Mouse (Mus musculus) forebrain, embryonic 16.5 days (tissue): ENCODE measurements around the gene Card10. TPM values are rescaled to one million over a fixed set of nuclear protein-coding genes. Genes with fewer than 3 reads are reported as not detected.

Experiments used
- ATAC-seq: fragments of 200-750 bp; cut with Nextera tagmentation; 2 replicates; pipeline ENCODE4 v1.8.0; 2017; ENCODE audit warnings: mild to moderate bottlenecking, moderate library complexity
- H3K27ac ChIP-seq: fragments of 300-500 bp; sonication (generic); 2 replicates; pipeline ENCODE4 v1.5.1; 2014; ENCODE audit warnings: low read length, control low read depth
- H3K27me3 ChIP-seq: fragments of 300-500 bp; sonication (generic); replicated peaks from 2 replicates; pipeline ENCODE4 v1.6.1; 2014; ENCODE audit warnings: low read length; ENCODE audit not compliant: control insufficient read depth, insufficient read depth
- H3K36me3 ChIP-seq: fragments of 300-500 bp; sonication (generic); 2 replicates; pipeline ENCODE4 v1.6.1; 2014; ENCODE audit not compliant: control insufficient read depth, insufficient read depth
- H3K4me1 ChIP-seq: fragments of 300-500 bp; sonication (generic); replicated peaks from 2 replicates; pipeline ENCODE4 v1.6.1; 2014; ENCODE audit warnings: low read length; ENCODE audit not compliant: control insufficient read depth, insufficient read depth
- H3K4me2 ChIP-seq: fragments of 300-500 bp; sonication (generic); 2 replicates; pipeline ENCODE4 v1.6.1; 2014; ENCODE audit warnings: mild to moderate bottlenecking, low read length, control low read depth
- H3K4me3 ChIP-seq: fragments of 300-500 bp; sonication (generic); replicated peaks from 2 replicates; pipeline ENCODE4 v1.5.1; 2014; ENCODE audit warnings: mild to moderate bottlenecking, low read length, control low read depth
- H3K9ac ChIP-seq: fragments of 300-500 bp; sonication (generic); replicated peaks from 2 replicates; pipeline ENCODE4 v1.6.1; 2014; ENCODE audit warnings: low read depth, low read length, control low read depth
- H3K9me3 ChIP-seq: fragments of 300-500 bp; sonication (generic); 2 replicates; pipeline ENCODE4 v1.6.1; 2016; ENCODE audit warnings: low read length; ENCODE audit not compliant: control insufficient read depth
- WGBS: fragments of 180-500 bp; shearing (Covaris S2); extraction: QIAGEN DNeasy Blood & Tissue Kit; methylation state at CpG from one replicate; pipeline ENCODE4 v1.1.7; 2014; 5-methylcytosine and 5-hydroxymethylcytosine counted together
- polyA plus RNA-seq: library from polyadenylated mRNA; unstranded; fragments of >200 nt; fragmentation: Nextera tagmentation; extraction: Ambion mirVana; gene quantifications from 2 replicates; pipeline ENCODE4 v1.2.1, GENCODE M21; 2015

Card10 gene
- polyA plus RNA-seq, 1 experiment from 2014 or later: 1.3 TPM

DNA sequence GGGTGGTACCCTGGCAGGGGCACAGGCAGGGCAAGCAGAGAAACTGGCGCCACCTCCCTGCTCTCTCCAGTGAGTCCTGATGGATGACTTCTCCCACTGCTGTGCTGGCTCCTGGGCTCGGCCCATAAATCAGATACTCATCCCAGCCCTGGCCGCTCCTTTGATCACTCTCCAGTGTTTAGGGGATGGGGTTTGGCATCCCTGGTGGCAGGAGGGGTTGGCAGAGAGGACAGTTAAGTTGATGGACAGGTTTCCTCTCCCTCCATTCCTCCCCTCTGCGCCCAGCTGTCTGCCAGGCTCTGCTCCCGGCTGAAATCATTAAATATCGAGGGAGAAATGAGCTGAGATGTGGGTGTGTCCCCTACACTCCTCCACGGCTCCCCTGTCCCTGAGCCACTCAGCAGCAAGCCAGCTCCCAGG lies 66.2 kb downstream of the Card10 start:
- Histone ChIP-seq H3K27me3 (no peaks in the 10 kb centered on the region), H3K27ac (peak overlapping the region; percentile 96), H3K4me3 (no peak overlapping the region), H3K9me3 (no peaks in the 10 kb centered on the region), H3K36me3 (no peaks in the 10 kb centered on the region), H3K9ac (peak overlapping the region; percentile 50; the same call in 1 of the 2 replicates), H3K4me1 (peaks cover 33% of the 10 kb centered on the region), H3K4me2 (no peak overlapping the region)
- ATAC-seq: peak; percentile 58
- 13% methylated on average over 7 of the region's 7 CpGs for WGBS

GRCm38 (mm10) chr15:78736181-78736579 lies 66.7 kb downstream of the Card10 start:
- Histone ChIP-seq H3K9me3 (no peaks in the 10 kb centered on the region), H3K4me1 (peaks cover 33% of the 10 kb centered on the region), H3K4me3 (no peak overlapping the region), H3K36me3 (no peaks in the 10 kb centered on the region), H3K27me3 (no peaks in the 10 kb centered on the region), H3K9ac (peak overlapping the region; percentile 50; the same call in 1 of the 2 replicates), H3K27ac (peak overlapping the region; percentile 96), H3K4me2 (peak overlapping the region; percentile 25)
- ATAC-seq: peak; percentile 54
- WGBS: 33% methylated on average over 3 of the region's 3 CpGs

GRCm38 (mm10) chr15:78735431-78736180 lies 67.2 kb downstream of the Card10 start:
- WGBS: 8% methylated on average over 17 of the region's 17 CpGs
- Histone ChIP-seq H3K27me3 (no peaks in the 10 kb centered on the region), H3K4me2 (peak overlapping the region; percentile 25), H3K4me3 (no peak overlapping the region), H3K4me1 (peaks cover 33% of the 10 kb centered on the region), H3K27ac (peak overlapping the region; percentile 96), H3K36me3 (no peaks in the 10 kb centered on the region), H3K9ac (peak overlapping the region; percentile 38), H3K9me3 (no peaks in the 10 kb centered on the region)
- peak; percentile 92 for ATAC-seq

DNA sequence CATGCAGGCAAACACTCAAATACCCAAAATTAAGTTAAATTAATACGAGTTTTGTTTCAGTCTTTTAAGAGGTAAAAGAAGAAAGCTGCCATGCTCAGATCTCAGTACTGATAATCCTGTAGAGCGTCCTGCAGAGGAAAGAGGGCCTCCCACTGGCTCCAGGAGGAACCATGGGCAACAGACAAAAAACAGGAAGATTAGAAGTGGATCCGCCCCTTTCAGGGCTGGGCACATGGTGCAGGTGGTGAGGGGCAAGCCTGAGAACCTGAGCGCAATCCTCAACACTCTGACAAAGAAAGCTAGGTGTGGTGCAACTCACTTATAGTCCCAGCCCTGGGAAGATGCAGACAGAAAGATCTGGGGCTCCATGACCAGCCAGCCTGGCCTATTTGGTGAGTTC lies 71.0 kb downstream of the Card10 start:
- WGBS: 46% methylated on average over 4 of the region's 4 CpGs
- Histone ChIP-seq H3K9ac (no peak overlapping the region), H3K4me2 (no peak overlapping the region), H3K27me3 (no peaks in the 10 kb centered on the region), H3K27ac (no peak overlapping the region), H3K4me1 (peaks cover 24% of the 10 kb centered on the region), H3K36me3 (no peaks in the 10 kb centered on the region), H3K9me3 (no peaks in the 10 kb centered on the region), H3K4me3 (no peak overlapping the region)
- no peak for ATAC-seq

DNA sequence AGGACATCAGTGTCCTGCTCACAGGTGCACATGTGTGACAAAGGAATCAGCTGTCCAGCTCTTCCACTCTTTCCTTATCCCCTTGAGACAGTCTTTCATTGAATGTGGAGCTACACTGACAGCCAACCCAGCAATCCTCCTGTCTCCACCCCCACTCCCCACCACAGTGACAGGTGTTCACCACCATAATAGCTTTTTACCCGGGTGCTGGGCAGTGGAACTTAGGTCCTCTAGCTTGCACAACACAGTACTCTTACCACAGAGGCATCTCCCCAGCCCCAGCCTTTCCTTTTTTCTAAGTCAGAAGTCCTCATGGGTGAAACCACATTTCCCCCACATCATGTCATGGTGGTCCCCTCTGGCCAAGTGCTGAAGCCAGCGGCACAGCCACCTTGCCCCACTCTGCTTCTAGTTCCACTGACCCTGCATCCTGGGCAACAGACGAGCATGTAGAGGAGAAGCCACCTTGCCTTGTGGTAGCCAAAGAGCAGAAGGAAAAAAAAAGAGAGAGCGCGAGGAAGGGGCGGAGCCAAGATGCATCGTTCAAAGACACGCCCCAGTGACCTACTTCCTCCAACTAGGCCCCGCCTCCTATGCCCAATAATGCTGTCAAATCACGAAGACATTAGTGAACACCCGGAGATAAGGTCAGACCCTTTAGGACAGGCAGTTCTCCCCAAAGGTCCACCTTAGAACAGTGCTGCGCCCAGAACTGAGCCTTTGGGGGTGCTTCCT lies 72.4 kb downstream of the Card10 start:
- Histone ChIP-seq H3K9me3 (no peaks in the 10 kb centered on the region), H3K36me3 (no peaks in the 10 kb centered on the region), H3K27ac (no peak overlapping the region), H3K9ac (no peak overlapping the region), H3K27me3 (no peaks in the 10 kb centered on the region), H3K4me1 (peaks cover 11% of the 10 kb centered on the region), H3K4me3 (no peak overlapping the region), H3K4me2 (no peak overlapping the region)
- WGBS: 93% methylated on average over 12 of the region's 12 CpGs
- no peak for ATAC-seq

DNA sequence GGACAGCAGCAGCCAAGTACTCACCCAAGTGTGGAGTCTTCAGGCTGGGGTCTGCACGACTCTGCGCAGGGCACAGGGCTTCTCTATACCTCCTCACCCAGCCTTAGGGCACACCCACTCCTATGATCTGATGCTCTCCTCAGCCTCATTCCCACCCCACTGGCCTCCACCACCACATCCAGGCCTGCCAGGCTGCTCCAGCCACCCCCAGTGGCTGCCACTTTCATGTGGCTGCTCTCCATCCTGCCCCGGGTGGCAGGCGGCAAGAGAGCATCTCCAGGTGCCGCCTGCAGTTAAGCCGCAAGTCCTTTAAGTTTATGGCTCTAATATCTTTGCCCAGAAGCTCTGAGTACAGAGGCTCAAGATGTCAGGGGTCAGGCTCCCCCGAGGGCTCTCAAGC lies 76.1 kb downstream of the Card10 start:
- Histone ChIP-seq H3K4me3 (no peak overlapping the region), H3K27me3 (no peaks in the 10 kb centered on the region), H3K36me3 (no peaks in the 10 kb centered on the region), H3K9me3 (no peaks in the 10 kb centered on the region), H3K9ac (no peak overlapping the region), H3K27ac (no peak overlapping the region), H3K4me2 (no peak overlapping the region), H3K4me1 (no peaks in the 10 kb centered on the region)
- 66% methylated on average over 7 of the region's 7 CpGs for WGBS
- ATAC-seq: no peak

Other genes with a start within 250 kb of the Card10 start
- gene Rac2, start 230.3 kb downstream of the Card10 start, polyA plus RNA-seq: 3.6 and 5.1 TPM in 2 replicates
- 4.5 and 5.5 TPM in 2 replicates for gene Cyth4, start 206.0 kb downstream of the Card10 start, polyA plus RNA-seq
- 6.4 and 8.2 TPM in 2 replicates for gene Elfn2, start 84.3 kb downstream of the Card10 start, polyA plus RNA-seq
- gene Mfng, start 29.6 kb downstream of the Card10 start, polyA plus RNA-seq: 58.1 and 67.0 TPM in 2 replicates
- 9.7 and 11.0 TPM in 2 replicates for gene Cdc42ep1, start 39.6 kb upstream of the Card10 start, polyA plus RNA-seq
- gene Lgals2, start 52.5 kb upstream of the Card10 start, polyA plus RNA-seq: not detected in 2 replicates
- 61.3 and 67.4 TPM in 2 replicates for gene Gga1, start 74.1 kb upstream of the Card10 start, polyA plus RNA-seq
- gene Gm49510, start 96.6 kb upstream of the Card10 start, polyA plus RNA-seq: 0.19 and 0.30 TPM in 2 replicates
- gene Sh3bp1, start 96.7 kb upstream of the Card10 start, polyA plus RNA-seq: 4.9 and 6.0 TPM in 2 replicates
- gene Pdxp, start 110.9 kb upstream of the Card10 start, polyA plus RNA-seq: 96.4 and 102 TPM in 2 replicates
- gene Lgals1, start 123.7 kb upstream of the Card10 start, polyA plus RNA-seq: 51.9 and 95.5 TPM in 2 replicates
- gene Nol12, start 131.9 kb upstream of the Card10 start, polyA plus RNA-seq: 60.4 and 64.2 TPM in 2 replicates
- gene Triobp, start 144.7 kb upstream of the Card10 start, polyA plus RNA-seq: 42.7 and 49.7 TPM in 2 replicates
- gene H1f0, start 225.4 kb upstream of the Card10 start, polyA plus RNA-seq: 403 and 441 TPM in 2 replicates
- not detected in 2 replicates for gene Galr3, start 238.8 kb upstream of the Card10 start, polyA plus RNA-seq